Mouse (Mus musculus): ENCODE measurements around the gene Fam207a. TPM values are rescaled to one million over a fixed set of nuclear protein-coding genes. Genes with fewer than 3 reads are reported as not detected.

The Fam207a gene
- 1 to 10 TPM; 4.4 to 7.3 (median 5.9) TPM for total RNA-seq (2022)

DNA sequence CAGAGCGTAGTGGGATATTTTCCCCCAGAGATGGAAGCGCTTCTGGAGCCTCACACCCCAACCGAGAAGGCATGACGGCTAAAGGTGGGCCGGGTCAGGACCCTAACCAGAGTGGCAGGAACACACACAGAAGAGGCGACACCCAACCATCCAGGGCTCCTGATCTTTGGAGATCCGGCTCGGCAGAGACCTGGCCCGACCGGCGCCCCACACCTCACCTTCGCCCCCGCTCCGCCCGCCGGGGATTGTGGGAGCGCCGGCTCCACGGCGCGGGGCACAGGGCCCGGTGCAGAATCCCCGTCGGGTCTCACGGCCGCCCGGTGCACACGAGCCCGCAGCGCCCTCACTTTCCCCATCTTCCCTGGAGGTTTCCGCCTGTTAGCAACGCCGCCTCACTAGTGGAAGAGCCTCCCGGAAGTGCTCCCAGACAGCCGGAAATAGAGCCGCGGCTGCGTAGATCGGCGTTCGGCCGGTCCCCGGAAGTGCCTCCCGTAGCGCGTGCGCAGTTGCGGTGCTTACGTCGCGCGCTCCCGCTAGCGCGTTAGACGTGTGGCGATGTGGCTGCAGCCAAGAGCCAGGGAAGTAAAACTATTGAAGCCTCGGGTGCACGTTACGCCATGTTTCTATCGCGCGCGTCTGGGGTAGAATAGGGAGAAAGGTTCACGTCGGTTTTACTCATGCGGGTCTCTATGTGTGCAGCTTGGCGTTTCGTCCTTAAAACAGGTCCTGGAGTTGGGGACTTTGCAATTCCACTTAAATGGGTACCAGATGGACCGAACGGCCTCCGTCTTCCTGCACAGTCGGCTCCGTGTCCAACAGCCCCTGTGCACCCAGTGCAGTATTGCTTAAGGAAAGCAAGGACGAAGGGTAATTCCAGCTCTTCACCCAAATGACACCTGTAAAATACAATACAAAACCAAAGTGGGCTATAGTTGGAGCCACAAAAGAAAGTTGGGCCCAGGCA, at the start of gene Fam207a:
Gene Fam207a, minus strand, starts transcription at position 401 of the 964 bp plus-strand sequence.
- DNase-seq (ENCODE audit: low spot score in 2 of 2) = peak; percentile 79 to 88

DNA sequence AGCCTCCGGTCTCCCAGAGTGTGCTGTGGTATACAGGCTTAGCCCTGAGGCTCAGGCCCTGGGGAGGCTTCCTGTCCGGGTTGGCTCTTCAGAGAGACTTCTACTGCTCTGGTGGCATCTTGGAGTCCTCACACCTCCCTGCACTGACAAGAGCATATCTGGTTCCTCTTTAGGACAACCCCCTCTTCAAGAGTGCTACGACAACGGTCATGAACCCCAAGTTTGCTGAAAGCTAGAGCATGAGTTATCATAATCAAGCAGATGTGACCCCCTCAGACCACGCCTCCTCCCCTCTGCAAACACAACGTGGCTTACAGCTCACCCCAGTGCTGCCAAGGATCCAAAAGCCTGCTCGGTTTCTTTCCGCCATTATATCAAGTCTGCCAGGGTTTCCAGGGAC, 49.4 kb upstream of the Fam207a start:
- DNase-seq (ENCODE audit: low spot score in 2 of 2) = no peak

DNA sequence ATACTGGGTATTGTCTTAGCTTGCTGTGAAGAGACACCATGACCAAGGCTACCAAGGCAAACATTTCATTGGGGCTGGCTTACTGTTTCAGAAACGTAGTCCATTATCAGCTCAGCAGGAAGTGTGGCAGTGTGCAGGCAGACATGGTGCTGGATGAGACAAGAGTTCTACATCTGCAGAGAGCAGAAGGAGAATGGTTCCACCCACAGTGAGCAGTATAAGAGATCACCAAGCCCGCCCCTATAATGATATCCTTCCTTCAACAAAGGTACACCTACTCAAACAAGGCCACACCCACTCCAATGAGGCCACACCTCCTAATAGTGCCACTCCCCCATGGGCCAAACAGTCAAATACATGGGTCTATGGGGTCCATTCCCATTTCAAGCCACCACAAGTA, 45.9 kb upstream of the Fam207a start:
- no peak for DNase-seq (ENCODE audit: low spot score in 2 of 2)

DNA sequence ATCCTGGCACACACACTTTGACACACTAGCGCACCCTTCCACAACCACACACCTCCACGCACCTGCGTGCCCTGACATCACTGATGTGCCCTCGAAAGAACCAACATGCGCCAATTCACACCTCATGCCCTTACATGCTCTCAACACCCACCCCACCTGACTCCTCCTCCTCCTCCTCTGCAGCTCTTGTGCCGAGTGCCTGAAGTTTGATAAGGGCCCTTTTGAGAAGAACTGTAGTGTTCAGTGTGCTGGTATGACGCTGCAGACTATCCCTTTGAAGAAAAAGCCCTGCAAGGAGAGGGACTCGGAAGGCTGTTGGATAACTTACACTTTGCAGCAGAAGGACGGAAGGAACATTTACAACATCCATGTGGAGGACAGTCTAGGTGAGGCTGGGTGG, 45.2 kb upstream of the Fam207a start:
- DNase-seq (ENCODE audit: low spot score in 2 of 2) = no peak

DNA sequence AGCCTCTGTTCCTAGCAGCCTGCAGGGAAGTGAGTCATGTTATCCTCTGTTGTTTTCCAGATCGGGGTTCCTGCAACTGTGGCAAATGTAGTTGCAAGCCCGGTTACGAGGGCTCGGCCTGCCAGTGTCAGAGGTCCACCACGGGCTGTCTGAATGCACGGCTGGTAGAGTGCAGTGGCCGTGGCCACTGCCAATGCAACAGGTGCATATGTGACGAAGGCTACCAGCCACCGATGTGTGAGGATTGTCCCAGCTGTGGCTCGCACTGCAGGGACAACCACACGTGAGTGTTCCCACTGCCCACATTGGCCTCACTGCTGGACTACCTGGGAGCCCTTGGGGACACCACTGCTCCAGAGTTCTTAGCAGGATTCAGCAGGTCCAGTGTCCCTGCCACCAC, 44.5 kb upstream of the Fam207a start:
- no peak for DNase-seq (ENCODE audit: low spot score in 2 of 2)

DNA sequence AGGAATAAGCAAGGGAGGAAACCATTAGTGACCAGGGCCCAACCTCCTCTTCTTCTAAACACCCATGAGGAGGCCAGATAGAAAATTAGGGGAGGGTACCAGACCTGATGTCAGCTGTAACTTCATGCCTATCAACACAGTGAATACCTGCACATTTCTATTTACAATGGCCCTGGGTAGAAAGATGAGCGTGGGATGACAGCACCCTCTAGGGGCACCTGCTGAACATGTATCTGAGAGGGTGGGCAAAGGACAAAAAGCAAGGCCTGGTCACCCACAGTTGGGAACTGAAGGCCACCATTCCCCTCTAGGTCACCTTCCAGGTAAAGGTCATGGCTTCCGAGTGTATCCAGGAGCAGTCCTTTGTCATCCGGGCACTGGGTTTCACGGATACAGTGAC, 42.1 kb upstream of the Fam207a start:
- no peak for DNase-seq (ENCODE audit: low spot score in 2 of 2)

DNA sequence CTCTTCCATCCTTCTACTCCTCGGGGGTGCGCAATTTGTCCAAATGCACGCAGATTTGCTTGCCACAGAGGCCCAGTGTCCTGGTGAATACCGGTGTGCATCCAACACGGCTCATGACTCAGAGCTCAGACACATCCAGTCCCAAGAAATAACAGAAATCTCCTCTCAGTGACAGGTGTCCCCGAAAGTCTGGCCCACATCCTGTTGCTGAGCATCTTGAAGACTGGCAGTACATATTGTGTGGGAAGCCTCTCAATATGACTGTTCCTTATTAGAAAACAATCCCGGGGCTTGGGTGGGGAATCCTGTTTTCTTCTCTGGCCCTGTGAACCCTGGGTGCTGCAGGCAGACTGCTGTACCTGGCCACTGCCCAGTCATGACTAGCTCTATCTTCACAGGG, 41.0 kb upstream of the Fam207a start:
- no peak for DNase-seq (ENCODE audit: low spot score in 2 of 2)

DNA sequence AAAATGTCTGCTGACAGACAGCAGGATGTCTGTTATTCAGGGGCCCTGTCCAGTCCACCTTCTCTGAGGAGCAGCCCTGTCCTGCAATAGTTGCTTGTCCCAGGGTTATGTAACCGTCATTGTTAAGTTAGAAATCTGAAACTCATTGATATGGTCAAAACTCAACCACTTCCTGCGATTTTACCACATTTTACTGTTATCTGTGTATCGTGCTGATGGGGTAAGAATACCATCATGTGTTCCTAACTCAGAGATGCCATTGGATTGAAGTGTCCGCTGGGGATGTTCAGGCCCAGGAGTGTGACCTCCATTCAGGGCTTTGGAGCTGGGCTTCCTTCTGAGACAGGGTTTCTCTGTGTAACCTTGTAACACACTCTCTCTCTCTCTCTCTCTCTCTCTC, 39.3 kb upstream of the Fam207a start:
- no peak for DNase-seq (ENCODE audit: low spot score in 2 of 2)

DNA sequence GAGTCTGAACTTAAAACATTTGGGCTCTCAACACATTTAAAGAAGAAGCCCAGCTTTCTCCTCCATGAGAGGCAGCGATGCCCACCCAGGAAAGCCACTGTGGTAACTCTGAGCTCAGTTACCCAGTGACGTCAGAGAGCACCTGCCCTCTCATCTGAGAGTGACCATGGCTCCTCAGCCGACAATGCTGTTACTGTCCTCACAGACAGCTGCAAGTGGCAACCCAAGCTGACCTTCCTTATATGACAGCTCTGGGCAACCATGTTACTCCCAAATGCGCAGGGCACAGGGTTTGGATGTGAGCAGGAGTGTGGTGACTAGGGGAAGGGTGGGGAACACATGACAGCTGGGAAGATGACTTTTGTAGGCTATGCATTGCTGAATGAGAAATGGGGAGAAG, 37.7 kb upstream of the Fam207a start:
- DNase-seq (ENCODE audit: low spot score in 2 of 2) = no peak

DNA sequence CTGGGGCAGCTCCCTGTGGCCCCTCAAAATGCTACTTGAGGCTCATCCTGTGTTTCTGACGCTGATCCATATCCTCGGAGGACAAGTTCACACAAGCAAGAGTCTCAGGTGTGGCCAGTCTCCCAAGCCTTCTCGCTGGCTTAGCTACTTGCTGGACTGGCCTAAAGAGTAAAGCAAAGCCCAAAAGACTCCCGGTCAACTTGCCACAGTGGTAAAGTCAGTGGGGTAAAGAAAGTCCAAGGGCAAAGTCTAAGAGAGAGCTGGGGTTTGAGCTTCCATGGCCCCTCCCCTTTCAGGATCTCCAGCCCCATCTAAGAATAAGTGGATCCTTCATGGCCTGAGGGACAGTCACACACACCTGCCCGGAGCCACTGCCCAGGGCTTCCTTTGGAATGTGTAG, 36.6 kb upstream of the Fam207a start:
- DNase-seq (ENCODE audit: low spot score in 2 of 2) = no peak

DNA sequence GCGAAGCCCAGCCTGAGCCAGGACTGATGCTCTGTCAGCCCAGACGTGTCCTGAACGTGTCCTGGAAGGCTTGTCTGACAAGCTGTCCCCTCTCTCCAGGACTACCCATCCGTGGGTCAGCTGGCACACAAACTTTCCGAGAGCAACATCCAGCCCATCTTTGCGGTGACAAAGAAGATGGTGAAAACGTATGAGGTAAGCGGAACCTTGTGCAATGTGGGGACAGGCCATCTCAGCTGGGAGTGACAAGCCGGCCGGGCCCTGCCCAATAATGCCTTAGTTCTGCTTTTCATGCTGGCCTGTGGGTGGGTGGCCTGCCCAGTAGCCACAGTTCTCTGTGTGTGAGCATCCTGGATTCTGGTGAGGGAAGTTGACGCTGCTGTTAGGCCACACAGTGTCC, 35.3 kb upstream of the Fam207a start:
- DNase-seq (ENCODE audit: low spot score in 2 of 2) = no peak

DNA sequence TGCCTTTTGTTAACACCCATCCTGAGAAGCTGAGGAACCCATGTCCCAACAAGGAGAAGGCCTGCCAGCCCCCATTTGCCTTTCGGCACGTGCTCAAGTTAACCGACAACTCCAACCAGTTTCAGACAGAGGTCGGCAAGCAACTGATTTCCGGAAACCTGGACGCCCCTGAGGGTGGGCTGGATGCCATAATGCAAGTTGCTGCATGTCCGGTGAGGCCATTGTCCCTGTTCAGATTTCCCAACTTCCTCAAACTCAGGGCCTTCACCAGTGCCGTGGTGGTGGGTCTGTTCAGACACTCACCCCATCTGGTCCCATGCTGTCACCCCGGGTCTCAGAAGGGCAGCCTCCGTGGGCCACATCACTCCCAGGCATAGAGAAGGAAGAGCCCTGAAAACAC, 33.0 kb upstream of the Fam207a start:
- no peak for DNase-seq (ENCODE audit: low spot score in 2 of 2)

DNA sequence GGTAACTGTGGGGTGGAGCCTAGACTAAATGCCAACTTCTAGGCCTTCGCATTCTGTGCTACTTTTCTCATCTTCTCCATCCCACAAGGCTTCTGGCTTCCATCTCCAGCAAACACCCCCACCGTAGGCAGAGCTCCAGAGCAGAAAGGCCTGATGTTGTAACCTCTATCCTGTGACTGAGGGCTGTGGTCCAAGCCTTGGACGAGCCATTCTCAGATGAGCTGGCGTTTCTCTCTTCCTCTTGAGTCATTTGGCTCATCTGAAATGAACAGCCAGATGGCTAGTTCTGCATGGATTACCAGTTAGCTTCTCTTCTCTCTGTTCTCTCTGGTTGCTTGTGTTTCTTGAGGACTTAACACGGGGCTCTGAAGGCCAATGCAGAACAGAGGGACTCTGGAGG, 29.3 kb upstream of the Fam207a start:
- DNase-seq (ENCODE audit: low spot score in 2 of 2) = peak; percentile 77 to 85

DNA sequence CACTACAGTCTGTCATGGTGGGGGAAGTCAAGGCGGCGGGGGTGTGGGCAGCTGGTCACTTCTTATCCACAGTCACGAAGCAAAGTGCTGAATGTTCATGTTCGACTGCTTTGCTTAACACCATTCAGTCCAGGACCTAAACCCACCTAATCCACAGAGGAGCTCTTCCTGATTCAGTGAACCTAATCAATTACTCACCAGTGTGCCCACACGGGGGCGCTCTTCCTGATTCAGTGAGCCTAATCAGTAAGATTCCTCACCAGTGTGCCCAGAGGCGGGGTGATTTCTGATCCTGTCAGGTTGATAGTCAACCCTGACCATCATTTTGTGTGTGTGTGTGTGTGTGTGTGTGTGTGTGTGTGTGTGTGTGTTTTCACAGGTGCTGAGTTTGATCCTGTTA, 27.6 kb upstream of the Fam207a start:
- DNase-seq (ENCODE audit: low spot score in 2 of 2) = no peak

DNA sequence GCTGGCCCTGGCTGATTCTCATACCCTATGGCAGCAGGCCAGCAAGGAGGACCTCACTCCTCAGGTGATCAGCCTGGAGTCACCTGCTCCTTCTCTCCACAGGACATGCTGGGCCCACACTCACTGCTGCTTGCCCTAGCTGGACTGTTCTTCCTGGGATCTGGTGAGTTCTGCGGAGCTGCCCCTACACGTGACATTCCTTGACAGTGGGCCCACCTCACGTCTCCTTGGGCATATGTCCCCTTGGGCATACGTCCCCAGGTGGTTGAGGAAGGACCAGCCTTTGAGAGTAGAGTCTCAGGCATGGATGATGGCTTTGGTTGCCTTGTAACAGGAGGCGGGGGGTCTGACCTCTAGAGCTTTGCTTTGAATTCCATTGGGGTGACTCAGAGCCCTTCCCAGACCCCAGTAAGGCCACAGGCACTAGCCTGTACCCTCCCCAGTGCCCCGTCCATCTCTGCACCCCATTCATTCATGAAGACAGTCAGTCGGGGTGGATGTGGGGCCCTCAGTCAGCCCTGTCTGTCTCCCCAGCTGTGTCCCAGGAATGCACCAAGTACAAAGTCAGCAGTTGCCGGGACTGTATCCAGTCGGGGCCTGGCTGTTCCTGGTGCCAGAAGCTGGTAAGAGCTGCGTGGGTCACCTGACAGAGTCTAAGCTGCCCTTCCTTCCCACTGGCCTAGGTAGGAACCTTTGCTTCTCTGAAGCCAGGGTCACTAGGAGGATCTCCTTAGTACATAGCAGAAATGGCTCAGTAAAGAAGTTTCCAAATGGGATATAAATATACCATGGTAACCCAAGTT, 26.5 kb upstream of the Fam207a start:
- no peak for DNase-seq (ENCODE audit: low spot score in 2 of 2)

DNA sequence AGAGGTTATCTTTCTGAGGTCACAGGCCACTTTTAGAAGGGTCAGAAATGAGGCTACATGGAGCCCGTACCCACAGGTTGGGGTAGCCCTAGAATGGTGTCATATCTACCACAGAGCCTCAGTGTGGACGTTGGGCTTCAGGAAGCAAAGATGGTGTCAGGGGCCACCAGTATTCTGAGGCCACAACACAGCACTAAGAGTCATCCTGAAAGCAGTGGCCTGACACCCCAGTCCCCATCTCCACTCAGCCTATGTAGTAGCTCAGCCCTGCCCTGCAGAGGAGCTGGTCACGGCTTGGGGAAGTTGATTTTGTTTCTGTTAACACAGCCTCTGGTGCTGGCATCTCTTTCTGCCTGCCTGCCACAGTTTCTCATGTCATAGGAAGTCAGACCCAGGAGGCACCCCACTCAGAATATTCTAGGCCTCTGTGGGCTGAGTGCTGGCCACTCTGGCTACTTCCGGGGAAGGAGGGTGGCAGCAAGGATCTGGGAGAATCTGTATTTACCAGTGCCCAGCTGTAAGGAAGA, 25.1 kb upstream of the Fam207a start:
- DNase-seq (ENCODE audit: low spot score in 2 of 2) = no peak

DNA sequence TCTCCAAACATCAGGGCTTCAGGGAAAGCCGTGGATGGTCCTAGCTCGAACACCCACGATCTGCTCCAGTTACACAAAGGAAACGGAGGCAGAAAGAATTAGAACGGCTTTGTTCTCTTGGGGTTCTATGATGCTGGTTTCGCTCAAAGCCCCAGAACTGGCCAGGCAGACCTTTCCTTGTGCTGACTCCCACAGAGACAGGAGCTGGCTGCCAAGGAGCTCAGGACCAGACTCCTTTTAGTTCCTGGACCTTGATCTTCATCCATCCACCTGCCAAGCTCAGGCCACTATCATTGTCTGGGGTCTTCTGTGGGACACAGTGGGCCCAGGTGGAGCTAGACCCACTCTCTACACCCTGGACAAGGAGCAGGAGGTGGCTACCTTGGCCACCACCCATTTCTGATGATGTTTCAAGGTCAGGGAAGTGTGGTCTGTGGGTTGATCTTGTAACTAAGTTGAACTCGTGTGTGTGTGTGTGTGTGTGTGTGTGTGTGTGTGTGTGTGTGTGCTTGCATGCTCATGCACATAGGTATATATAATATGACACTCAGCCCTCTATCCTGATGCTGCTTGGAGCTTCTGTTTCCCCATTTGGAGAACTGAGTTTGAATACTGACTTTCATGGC, 23.8 kb upstream of the Fam207a start:
- DNase-seq (ENCODE audit: low spot score in 2 of 2) = no peak

DNA sequence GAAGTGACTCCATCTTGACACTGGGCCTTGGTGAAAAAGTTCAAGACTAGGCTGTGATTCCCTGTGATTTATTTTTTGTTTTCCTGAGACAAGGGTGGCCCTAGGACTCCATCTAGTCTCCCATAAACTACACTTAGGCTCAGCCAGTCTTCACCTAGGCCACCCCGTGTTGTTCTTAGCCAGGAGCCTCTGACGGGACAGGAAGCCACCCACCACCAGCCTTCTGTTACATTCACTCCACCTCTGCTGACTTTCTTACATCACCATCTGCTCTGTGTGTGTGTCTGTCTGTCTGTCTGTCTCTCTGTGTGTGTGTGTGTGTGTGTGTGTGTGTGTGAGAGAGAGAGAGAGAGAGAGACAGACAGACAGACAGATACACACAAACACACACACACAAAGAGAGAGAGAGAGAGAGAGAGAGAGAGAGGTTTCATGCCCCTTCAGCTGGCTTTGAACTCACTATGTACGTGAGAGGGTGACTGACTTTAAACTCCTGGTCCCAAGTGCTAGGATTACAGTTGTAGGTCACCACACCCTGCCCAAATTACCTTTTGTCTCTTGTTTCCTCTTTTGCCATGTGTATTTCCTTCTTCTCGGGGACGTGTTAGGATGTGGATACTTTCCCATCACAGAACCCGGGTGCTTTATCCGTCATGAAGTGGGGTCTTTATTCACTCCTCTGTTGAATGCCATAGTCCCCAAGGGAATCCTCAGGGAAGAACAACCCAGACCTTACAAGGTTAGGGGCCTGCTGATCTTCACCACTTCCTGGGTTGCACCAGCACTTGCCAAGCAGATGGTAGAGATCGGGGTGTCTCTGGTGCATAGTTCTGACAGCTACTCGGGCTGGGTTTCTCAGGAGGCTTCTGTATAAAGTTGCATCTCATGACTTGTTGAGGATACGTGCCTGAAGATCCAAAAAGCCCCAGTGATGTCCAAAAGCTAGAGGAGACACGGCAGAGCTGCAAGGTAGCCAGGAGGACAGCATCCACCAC, 21.9 kb upstream of the Fam207a start:
- DNase-seq (ENCODE audit: low spot score in 2 of 2) = no peak

DNA sequence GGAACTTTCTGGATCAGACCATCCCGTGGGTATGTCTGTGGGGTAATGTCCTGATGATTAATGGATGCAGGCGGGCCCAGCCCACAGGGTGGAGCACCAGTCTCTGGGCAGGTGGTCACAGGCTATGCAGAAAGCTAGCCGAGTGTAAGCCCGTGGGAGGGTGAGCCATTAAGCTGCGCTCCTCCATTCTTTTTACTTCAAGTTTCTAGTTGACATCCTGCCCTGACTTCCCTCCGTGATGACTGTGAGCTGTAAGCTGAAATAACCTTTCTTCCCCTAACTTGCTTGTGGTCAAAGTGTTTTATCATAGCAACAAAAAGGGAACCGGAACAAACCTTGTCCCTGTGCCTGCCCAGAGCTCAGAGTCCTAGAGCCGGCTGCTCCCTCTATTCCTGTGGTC, 21.1 kb upstream of the Fam207a start:
- no peak for DNase-seq (ENCODE audit: low spot score in 2 of 2)

DNA sequence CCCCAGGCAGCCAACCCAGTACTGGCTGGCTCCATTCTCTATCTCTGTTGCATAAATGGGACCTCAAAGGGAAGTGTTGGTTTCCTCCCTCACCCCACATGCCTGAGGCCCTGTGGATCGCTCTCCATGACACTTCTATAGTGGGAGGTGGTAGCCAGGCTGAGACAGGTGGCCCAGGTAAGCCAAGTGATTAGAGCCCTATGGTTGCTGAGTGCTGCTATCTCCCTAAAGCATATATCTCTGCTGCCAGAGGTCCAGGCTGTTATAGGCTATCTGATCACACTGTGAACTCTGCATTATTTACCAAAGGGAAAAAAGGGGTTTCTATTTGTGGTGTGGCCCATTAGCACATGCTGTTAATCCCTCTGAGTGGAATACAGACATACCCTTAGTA, 16.4 kb upstream of the Fam207a start:
- DNase-seq (ENCODE audit: low spot score in 2 of 2) = no peak

Measured in gastrocnemius, adult 8-10 months (tissue).